Mouse (Mus musculus): Measurements from ENCODE around the gene Cacna1c.

DNA sequence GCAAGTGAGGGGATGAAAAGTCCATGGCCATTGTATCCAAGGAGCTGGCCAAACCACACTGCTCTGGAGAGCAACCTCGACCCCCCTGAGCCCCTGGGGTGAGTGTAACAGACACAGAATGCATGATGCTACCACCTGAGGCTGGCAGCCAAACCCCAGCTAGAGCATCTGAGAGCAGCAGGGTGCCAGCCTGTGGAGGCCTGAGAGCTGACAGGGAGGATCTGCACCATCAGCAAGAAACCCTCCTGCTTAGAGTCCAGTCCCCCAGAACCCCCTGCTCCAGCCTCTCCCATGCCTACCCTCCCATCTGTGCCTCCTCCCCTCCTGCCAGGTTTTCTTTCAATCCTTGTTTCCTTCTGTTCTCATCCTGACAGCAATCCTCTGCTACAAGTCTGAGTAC, 385.4 kb downstream of the Cacna1c start:
- TF ChIP-seq CTCF (IDR thresholded peaks at IDR 0.05) (no peak), EP300 (IDR thresholded peaks at IDR 0.05) (no peak)

All from lung, postnatal 0 days (tissue).